Mouse (Mus musculus) heart, embryonic 16.5 days (tissue): Measurements from ENCODE around the gene Otulin. TPM values are rescaled to one million over a fixed set of nuclear protein-coding genes. Genes with fewer than 3 reads are reported as not detected.

Experiments
- ATAC-seq: fragments of 200-750 bp; cut with Nextera tagmentation; replicated peaks from 2 replicates; pipeline ENCODE4 v1.8.0; 2017; ENCODE audit warnings: moderate number of reproducible peaks; ENCODE audit not compliant: insufficient read depth, low FRiP score; ENCODE audit errors: extremely low read depth
- H3K27ac ChIP-seq: fragments of 300-500 bp; sonication (generic); 2 replicates; pipeline ENCODE4 v1.5.1; 2014; ENCODE audit warnings: mild to moderate bottlenecking, low read length, control low read depth, moderate library complexity
- H3K27me3 ChIP-seq: fragments of 300-500 bp; sonication (generic); 2 replicates; pipeline ENCODE4 v1.6.1; 2014; ENCODE audit warnings: low read length, mixed read lengths; ENCODE audit not compliant: control insufficient read depth, insufficient read depth
- H3K36me3 ChIP-seq: fragments of 300-500 bp; sonication (generic); 2 replicates; pipeline ENCODE4 v1.6.1; 2014; ENCODE audit not compliant: control insufficient read depth, insufficient read depth
- H3K4me1 ChIP-seq: fragments of 300-500 bp; sonication (generic); 2 replicates; pipeline ENCODE4 v1.6.1; 2014; ENCODE audit warnings: low read length, mixed read lengths; ENCODE audit not compliant: control insufficient read depth, insufficient read depth
- H3K4me2 ChIP-seq: fragments of 300-500 bp; sonication (generic); 2 replicates; pipeline ENCODE4 v1.6.1; 2014; ENCODE audit warnings: low read depth, mild to moderate bottlenecking, control low read depth, low read length
- H3K4me3 ChIP-seq: fragments of 300-500 bp; sonication (generic); 2 replicates; pipeline ENCODE4 v1.5.1; 2014; ENCODE audit warnings: mild to moderate bottlenecking, control low read depth, low read length
- H3K9ac ChIP-seq: fragments of 300-500 bp; sonication (generic); 2 replicates; pipeline ENCODE4 v1.6.1; 2014; ENCODE audit warnings: low read length, control low read depth
- H3K9me3 ChIP-seq: fragments of 300-500 bp; sonication (generic); replicated peaks from 2 replicates; pipeline ENCODE4 v1.6.1; 2016; ENCODE audit warnings: low read length; ENCODE audit not compliant: control insufficient read depth
- WGBS: fragments of 180-500 bp; shearing (Covaris S2); extraction: QIAGEN DNeasy Blood & Tissue Kit; methylation state at CpG from one replicate; pipeline ENCODE4 v1.1.7; 2014; 5-methylcytosine and 5-hydroxymethylcytosine counted together
- polyA plus RNA-seq: library from polyadenylated mRNA; unstranded; fragments of >200 nt; fragmentation: Nextera tagmentation; extraction: Ambion mirVana; gene quantifications from 2 replicates; pipeline ENCODE4 v1.2.1, GENCODE M21; 2015

Gene Otulin
- polyA plus RNA-seq, 1 experiment from 2014 or later, result 26.0 TPM

- H3K36me3 ChIP-seq, result no peaks in the 10 kb centered on the region
- no peak overlapping the region for H3K4me2 ChIP-seq
- H3K9me3 ChIP-seq, result no peaks in the 10 kb centered on the region
- ATAC-seq, result no peak
- H3K4me3 ChIP-seq, result no peak overlapping the region
- H3K9ac ChIP-seq, result no peak overlapping the region
- no peak overlapping the region for H3K27ac ChIP-seq
- H3K4me1 ChIP-seq, result no peaks in the 10 kb centered on the region
- no peaks in the 10 kb centered on the region for H3K27me3 ChIP-seq
- WGBS, result 74% methylated on average over 3 of the region's 3 CpGs
Measured at GRCm38 (mm10) chr15:27645250-27645649, 14.8 kb upstream of the Otulin start.

- no peaks in the 10 kb centered on the region for H3K27me3 ChIP-seq
- H3K4me2 ChIP-seq, result no peak overlapping the region
- 81% methylated on average over 3 of the region's 3 CpGs for WGBS
- H3K4me1 ChIP-seq, result no peaks in the 10 kb centered on the region
- H3K9me3 ChIP-seq, result no peaks in the 10 kb centered on the region
- no peak overlapping the region for H3K9ac ChIP-seq
- no peaks in the 10 kb centered on the region for H3K36me3 ChIP-seq
- H3K27ac ChIP-seq, result no peak overlapping the region
- no peak overlapping the region for H3K4me3 ChIP-seq
- ATAC-seq, result no peak
Measured at GRCm38 (mm10) chr15:27642895-27643294, 12.4 kb upstream of the Otulin start.

GRCm38 (mm10) chr15:27641171-27641570 is 10.7 kb upstream of the Otulin start:
- no peak for ATAC-seq
- H3K27ac ChIP-seq, result no peak overlapping the region
- H3K4me3 ChIP-seq, result no peak overlapping the region
- no peaks in the 10 kb centered on the region for H3K27me3 ChIP-seq
- no peaks in the 10 kb centered on the region for H3K4me1 ChIP-seq
- H3K36me3 ChIP-seq, result no peaks in the 10 kb centered on the region
- H3K4me2 ChIP-seq, result no peak overlapping the region
- WGBS, result 48% methylated on average over 12 of the region's 12 CpGs
- H3K9me3 ChIP-seq, result no peaks in the 10 kb centered on the region
- H3K9ac ChIP-seq, result no peak overlapping the region

- no peak overlapping the region for H3K4me3 ChIP-seq
- H3K27ac ChIP-seq, result no peak overlapping the region
- H3K9me3 ChIP-seq, result no peaks in the 10 kb centered on the region
- peaks cover 11% of the 10 kb centered on the region for H3K4me1 ChIP-seq
- 67% methylated on average over 8 of the region's 8 CpGs for WGBS
- no peak overlapping the region for H3K4me2 ChIP-seq
- H3K36me3 ChIP-seq, result no peaks in the 10 kb centered on the region
- no peaks in the 10 kb centered on the region for H3K27me3 ChIP-seq
- ATAC-seq, result no peak
- no peak overlapping the region for H3K9ac ChIP-seq
Measured at GRCm38 (mm10) chr15:27633941-27634900, 3.7 kb upstream of the Otulin start.

- Histone ChIP-seq H3K27ac (peak overlapping the region; percentile 76), H3K36me3 (peaks cover 4% of the 10 kb centered on the region; the same call in 1 of the 2 replicates), H3K4me2 (peak overlapping the region; percentile 68), H3K4me3 (peak overlapping the region; percentile 88), H3K9me3 (no peaks in the 10 kb centered on the region), H3K9ac (peak overlapping the region; percentile 92), H3K4me1 (peaks cover 47% of the 10 kb centered on the region), H3K27me3 (no peaks in the 10 kb centered on the region)
- peak; percentile 59 for ATAC-seq
- 1% methylated on average over 52 of the region's 53 CpGs for WGBS
Measured at GRCm38 (mm10) chr15:27629800-27630600, 493 bp downstream of the Otulin start.

- 71% methylated on average over 4 of the region's 4 CpGs for WGBS
- peaks cover 54% of the 10 kb centered on the region for H3K4me1 ChIP-seq
- no peak overlapping the region for H3K27ac ChIP-seq
- H3K36me3 ChIP-seq, result peaks cover 4% of the 10 kb centered on the region; the same call in 1 of the 2 replicates
- H3K27me3 ChIP-seq, result no peaks in the 10 kb centered on the region
- peak overlapping the region; percentile 92 for H3K9ac ChIP-seq
- no peak for ATAC-seq
- peak overlapping the region; percentile 68 for H3K4me2 ChIP-seq
- H3K4me3 ChIP-seq, result peak overlapping the region; percentile 88
- H3K9me3 ChIP-seq, result no peaks in the 10 kb centered on the region
Measured at GRCm38 (mm10) chr15:27629046-27629445, 1.4 kb downstream of the Otulin start.

- ATAC-seq, result no peak
- Histone ChIP-seq H3K36me3 (peaks cover 4% of the 10 kb centered on the region), H3K4me3 (no peak overlapping the region), H3K27me3 (no peaks in the 10 kb centered on the region), H3K4me1 (peaks cover 64% of the 10 kb centered on the region), H3K27ac (no peak overlapping the region), H3K9ac (no peak overlapping the region), H3K4me2 (no peak overlapping the region), H3K9me3 (no peaks in the 10 kb centered on the region)
- WGBS, result 83% methylated on average over 9 of the region's 9 CpGs
Measured at GRCm38 (mm10) chr15:27627794-27628193, 2.7 kb downstream of the Otulin start.

- H3K4me2 ChIP-seq, result no peak overlapping the region
- peak overlapping the region; percentile 37 for H3K27ac ChIP-seq
- H3K27me3 ChIP-seq, result no peaks in the 10 kb centered on the region
- peaks cover 64% of the 10 kb centered on the region for H3K4me1 ChIP-seq
- no peak for ATAC-seq
- H3K4me3 ChIP-seq, result no peak overlapping the region
- peaks cover 8% of the 10 kb centered on the region for H3K36me3 ChIP-seq
- H3K9me3 ChIP-seq, result no peaks in the 10 kb centered on the region
- no peak overlapping the region for H3K9ac ChIP-seq
- WGBS, result 93% methylated on average over 1 of the region's 1 CpGs
Measured at GRCm38 (mm10) chr15:27626314-27626713, 4.2 kb downstream of the Otulin start.

GRCm38 (mm10) chr15:27625890-27626255 is 4.6 kb downstream of the Otulin start:
- Histone ChIP-seq H3K9me3 (no peaks in the 10 kb centered on the region), H3K4me3 (no peak overlapping the region), H3K27me3 (no peaks in the 10 kb centered on the region), H3K36me3 (peaks cover 8% of the 10 kb centered on the region), H3K4me1 (peaks cover 64% of the 10 kb centered on the region), H3K9ac (no peak overlapping the region), H3K27ac (peak overlapping the region; percentile 56), H3K4me2 (no peak overlapping the region)
- ATAC-seq, result no peak
- WGBS, result 54% methylated on average over 10 of the region's 10 CpGs
